Mouse (Mus musculus): ENCODE results near the gene Ascl2. TPM values are rescaled to one million over a fixed set of nuclear protein-coding genes. Genes with fewer than 3 reads are reported as not detected.
A peak's percentile ranks its signal among the peaks of the same experiment; 100 is the strongest.

Gene Ascl2
- polyA plus RNA-seq, 1 experiment from 2014 or later = 1.3 TPM

DNA sequence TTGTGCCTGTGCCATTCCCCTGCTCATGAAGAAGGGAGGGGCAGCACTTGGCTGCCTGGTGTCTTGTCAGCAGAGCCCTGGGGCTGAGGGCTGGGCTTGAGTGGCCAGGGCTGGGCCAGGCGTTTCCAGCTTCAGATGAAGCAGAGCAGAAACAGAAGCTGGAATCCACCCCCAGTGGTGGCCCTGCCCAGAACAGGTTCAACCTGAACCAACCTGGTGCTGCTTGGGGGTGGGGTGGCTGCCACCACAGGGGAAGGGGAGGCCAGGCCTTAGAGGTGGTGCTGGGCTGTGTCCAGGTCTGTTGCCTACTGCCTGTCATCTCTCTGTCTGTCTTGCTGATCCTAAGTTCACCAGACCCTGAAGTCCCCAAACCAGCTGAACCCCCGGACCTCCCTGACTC lies 13.0 kb downstream of the Ascl2 start:
- H3K27me3 ChIP-seq (replicated peaks; ENCODE audit: insufficient read depth, low read length) = no peaks in the 10 kb centered on the region
- DNase-seq (ENCODE audit: low spot score) = no peak
- 55% methylated on average over 2 of the region's 2 CpGs for WGBS
- TF ChIP-seq EP300 (IDR thresholded peaks at IDR 0.05) = no peak
- TF ChIP-seq CTCF (IDR thresholded peaks at IDR 0.05) = no peak
- H3K4me3 ChIP-seq (ENCODE audit: low read depth, low read length) = no peak overlapping the region
- no peaks in the 10 kb centered on the region for H3K36me3 ChIP-seq (ENCODE audit: insufficient read depth, low read length)
- H3K9ac ChIP-seq (replicated peaks; ENCODE audit: low read depth) = no peak overlapping the region
- ATAC-seq = no peak
- H3K27ac ChIP-seq (ENCODE audit: low read length) = no peak overlapping the region
- no peak overlapping the region for H3K4me2 ChIP-seq (replicated peaks; ENCODE audit: low read depth, low read length)
- H3K4me1 ChIP-seq (ENCODE audit: insufficient read depth, low read depth, low read length) = no peaks in the 10 kb centered on the region
- no peaks in the 10 kb centered on the region for H3K9me3 ChIP-seq (ENCODE audit: low read length)

DNA sequence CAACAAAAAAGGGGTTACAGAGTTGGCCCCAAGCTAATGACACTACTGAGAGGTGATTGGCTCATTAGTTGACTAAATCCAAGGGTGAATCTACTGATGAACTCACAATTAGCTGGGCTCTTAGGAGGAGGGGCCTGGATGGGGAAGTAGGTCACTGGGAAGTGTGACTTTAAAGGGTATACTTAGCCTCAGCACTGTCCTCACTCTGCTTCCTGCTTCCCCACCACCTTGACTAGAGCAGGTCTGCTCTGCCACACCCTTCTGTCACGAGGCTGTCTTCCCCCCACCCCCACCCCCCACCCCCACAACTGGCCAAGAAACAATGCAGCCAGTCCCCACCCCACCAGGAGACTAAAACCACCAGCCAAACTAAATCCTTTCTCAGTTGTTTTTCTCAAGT lies 19.5 kb downstream of the Ascl2 start:
- Histone ChIP-seq H3K4me2 (replicated peaks; ENCODE audit: low read depth, low read length) (no peak overlapping the region), H3K9me3 (ENCODE audit: low read length) (no peaks in the 10 kb centered on the region), H3K27ac (ENCODE audit: low read length) (no peak overlapping the region), H3K27me3 (replicated peaks; ENCODE audit: insufficient read depth, low read length) (no peaks in the 10 kb centered on the region), H3K36me3 (ENCODE audit: insufficient read depth, low read length) (no peaks in the 10 kb centered on the region), H3K9ac (replicated peaks; ENCODE audit: low read depth) (no peak overlapping the region), H3K4me1 (ENCODE audit: insufficient read depth, low read depth, low read length) (no peaks in the 10 kb centered on the region), H3K4me3 (ENCODE audit: low read depth, low read length) (no peak overlapping the region)
- DNase-seq (ENCODE audit: low spot score) (no peak), ATAC-seq (no peak)
- TF ChIP-seq CTCF (IDR thresholded peaks at IDR 0.05) (no peak), EP300 (IDR thresholded peaks at IDR 0.05) (no peak)
- WGBS = 25% methylated on average over 1 of the region's 1 CpGs

GRCm38 (mm10) chr7:142937631-142938030 lies 31.4 kb downstream of the Ascl2 start:
- Histone ChIP-seq H3K9ac (replicated peaks; ENCODE audit: low read depth) (no peak overlapping the region), H3K27ac (ENCODE audit: low read length) (no peak overlapping the region), H3K4me3 (ENCODE audit: low read depth, low read length) (no peak overlapping the region), H3K4me2 (replicated peaks; ENCODE audit: low read depth, low read length) (no peak overlapping the region), H3K4me1 (ENCODE audit: insufficient read depth, low read depth, low read length) (no peaks in the 10 kb centered on the region), H3K27me3 (replicated peaks; ENCODE audit: insufficient read depth, low read length) (no peaks in the 10 kb centered on the region), H3K36me3 (ENCODE audit: insufficient read depth, low read length) (no peaks in the 10 kb centered on the region), H3K9me3 (ENCODE audit: low read length) (no peaks in the 10 kb centered on the region)
- DNase-seq (ENCODE audit: low spot score) (no peak), ATAC-seq (no peak)
- TF ChIP-seq EP300 (IDR thresholded peaks at IDR 0.05) = no peak
- no peak for TF ChIP-seq CTCF (IDR thresholded peaks at IDR 0.05)

DNA sequence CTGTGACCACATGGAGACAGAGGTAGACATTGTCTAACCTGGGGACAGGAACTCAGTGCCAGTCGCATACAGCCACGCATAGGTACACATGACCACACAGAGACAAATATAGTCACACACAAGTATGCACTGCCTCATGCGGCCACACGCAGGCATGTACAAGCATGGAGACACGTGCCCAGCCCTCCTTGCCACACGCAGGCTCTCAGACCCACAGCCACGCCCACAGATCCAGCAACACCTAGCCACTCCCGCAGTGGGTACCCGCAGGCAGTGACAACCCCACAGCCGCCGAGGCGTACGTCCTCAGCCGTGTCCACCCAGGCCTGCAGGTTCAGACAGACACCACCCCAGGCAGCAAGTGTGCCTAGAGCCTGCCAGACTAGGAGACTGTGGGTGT lies 33.4 kb downstream of the Ascl2 start:
- no peak overlapping the region for H3K4me2 ChIP-seq (replicated peaks; ENCODE audit: low read depth, low read length)
- no peaks in the 10 kb centered on the region for H3K9me3 ChIP-seq (ENCODE audit: low read length)
- no peaks in the 10 kb centered on the region for H3K36me3 ChIP-seq (ENCODE audit: insufficient read depth, low read length)
- DNase-seq (ENCODE audit: low spot score) (peak; percentile 21), ATAC-seq (peak; percentile 57)
- H3K27me3 ChIP-seq (replicated peaks; ENCODE audit: insufficient read depth, low read length) = no peaks in the 10 kb centered on the region
- H3K9ac ChIP-seq (replicated peaks; ENCODE audit: low read depth) = no peak overlapping the region
- H3K4me3 ChIP-seq (ENCODE audit: low read depth, low read length) = no peak overlapping the region
- H3K4me1 ChIP-seq (ENCODE audit: insufficient read depth, low read depth, low read length) = no peaks in the 10 kb centered on the region
- no peak overlapping the region for H3K27ac ChIP-seq (ENCODE audit: low read length)
- TF ChIP-seq EP300 (IDR thresholded peaks at IDR 0.05) (no peak), CTCF (IDR thresholded peaks at IDR 0.05) (peak; percentile 25)
- 64% methylated on average over 14 of the region's 14 CpGs for WGBS

DNA sequence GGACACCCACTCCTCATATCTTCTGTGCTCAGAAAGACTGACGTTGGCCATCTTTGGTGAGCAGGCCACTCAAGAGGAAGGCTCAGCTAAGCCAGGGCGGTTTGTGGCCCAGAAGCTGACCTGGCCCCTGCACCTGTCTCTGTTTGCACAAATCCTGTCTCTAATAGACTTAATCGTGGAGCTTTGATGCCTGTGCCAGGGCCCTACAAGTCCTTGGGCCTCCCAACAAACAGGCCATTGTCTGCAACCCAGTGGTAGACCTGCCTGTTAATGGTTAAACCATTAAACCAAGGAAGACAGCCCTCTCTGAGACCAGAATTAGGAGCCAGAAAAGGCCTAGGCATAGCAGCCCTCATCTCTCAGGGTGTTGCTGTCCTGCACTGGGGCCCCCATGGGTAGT lies 36.6 kb downstream of the Ascl2 start:
- no peak for TF ChIP-seq CTCF (IDR thresholded peaks at IDR 0.05)
- TF ChIP-seq EP300 (IDR thresholded peaks at IDR 0.05) = no peak
- no peaks in the 10 kb centered on the region for H3K4me1 ChIP-seq (ENCODE audit: insufficient read depth, low read depth, low read length)
- H3K9me3 ChIP-seq (ENCODE audit: low read length) = no peaks in the 10 kb centered on the region
- 46% methylated on average over 3 of the region's 3 CpGs for WGBS
- no peak overlapping the region for H3K9ac ChIP-seq (replicated peaks; ENCODE audit: low read depth)
- ATAC-seq = no peak
- H3K36me3 ChIP-seq (ENCODE audit: insufficient read depth, low read length) = no peaks in the 10 kb centered on the region
- H3K27me3 ChIP-seq (replicated peaks; ENCODE audit: insufficient read depth, low read length) = no peaks in the 10 kb centered on the region
- H3K27ac ChIP-seq (ENCODE audit: low read length) = no peak overlapping the region
- DNase-seq (ENCODE audit: low spot score) = no peak
- H3K4me3 ChIP-seq (ENCODE audit: low read depth, low read length) = no peak overlapping the region
- no peak overlapping the region for H3K4me2 ChIP-seq (replicated peaks; ENCODE audit: low read depth, low read length)

- Histone ChIP-seq H3K9ac (replicated peaks; ENCODE audit: low read depth) (no peak within 1 kb of the TSS), H3K4me2 (replicated peaks; ENCODE audit: low read depth, low read length) (no peak within 1 kb of the TSS), H3K9me3 (ENCODE audit: low read length) (no peaks in the 10 kb centered on the region), H3K27ac (ENCODE audit: low read length) (no peak within 1 kb of the TSS), H3K4me3 (ENCODE audit: low read depth, low read length) (no peak within 1 kb of the TSS), H3K4me1 (ENCODE audit: insufficient read depth, low read depth, low read length) (no peaks in the 10 kb centered on the region), H3K27me3 (replicated peaks; ENCODE audit: insufficient read depth, low read length) (no peaks in the 10 kb centered on the region), H3K36me3 (ENCODE audit: insufficient read depth, low read length) (no peaks in the 10 kb centered on the region)
- 79% methylated on average over 3 of the region's 3 CpGs for WGBS
- ATAC-seq (no peak), DNase-seq (ENCODE audit: low spot score) (no peak)
- TF ChIP-seq CTCF (IDR thresholded peaks at IDR 0.05) = no peak
- no peak for TF ChIP-seq EP300 (IDR thresholded peaks at IDR 0.05)
These were observed 38.0 kb downstream of the Ascl2 start, which contains the start of gene Th for GRCm38 (mm10) chr7:142931028-142931427. Th (minus strand) TSS chr7:142931128.

- WGBS = 83% methylated on average over 2 of the region's 2 CpGs
- DNase-seq (ENCODE audit: low spot score) (no peak), ATAC-seq (no peak)
- Histone ChIP-seq H3K9ac (replicated peaks; ENCODE audit: low read depth) (no peak overlapping the region), H3K9me3 (ENCODE audit: low read length) (no peaks in the 10 kb centered on the region), H3K4me2 (replicated peaks; ENCODE audit: low read depth, low read length) (no peak overlapping the region), H3K36me3 (ENCODE audit: insufficient read depth, low read length) (no peaks in the 10 kb centered on the region), H3K27ac (ENCODE audit: low read length) (no peak overlapping the region), H3K27me3 (replicated peaks; ENCODE audit: insufficient read depth, low read length) (no peaks in the 10 kb centered on the region), H3K4me3 (ENCODE audit: low read depth, low read length) (no peak overlapping the region), H3K4me1 (ENCODE audit: insufficient read depth, low read depth, low read length) (no peaks in the 10 kb centered on the region)
- TF ChIP-seq EP300 (IDR thresholded peaks at IDR 0.05) (no peak), CTCF (IDR thresholded peaks at IDR 0.05) (no peak)
These were observed 39.5 kb downstream of the Ascl2 start for GRCm38 (mm10) chr7:142929516-142929915.

All from lung, postnatal 0 days (tissue).